Mouse (Mus musculus) pancreas, adult 10 weeks (tissue): ENCODE data around the gene Pramel7. TPM values are rescaled to one million over a fixed set of nuclear protein-coding genes. Genes with fewer than 3 reads are reported as not detected.

Experiments used
- polyA plus RNA-seq: library from polyadenylated mRNA; stranded (reverse); fragments of 350-450 nt; fragmentation: Illumina TruSeq; extraction: RNeasy Lipid Tissue Mini Kit (QIAGEN cat#74804); gene quantifications from one replicate; pipeline ENCODE4 v1.2.3, GENCODE M21; 2015; ENCODE audit warnings: low read depth, low replicate concordance; ENCODE audit not compliant: insufficient read depth

Pramel7 gene
- not detected for polyA plus RNA-seq

DNA sequence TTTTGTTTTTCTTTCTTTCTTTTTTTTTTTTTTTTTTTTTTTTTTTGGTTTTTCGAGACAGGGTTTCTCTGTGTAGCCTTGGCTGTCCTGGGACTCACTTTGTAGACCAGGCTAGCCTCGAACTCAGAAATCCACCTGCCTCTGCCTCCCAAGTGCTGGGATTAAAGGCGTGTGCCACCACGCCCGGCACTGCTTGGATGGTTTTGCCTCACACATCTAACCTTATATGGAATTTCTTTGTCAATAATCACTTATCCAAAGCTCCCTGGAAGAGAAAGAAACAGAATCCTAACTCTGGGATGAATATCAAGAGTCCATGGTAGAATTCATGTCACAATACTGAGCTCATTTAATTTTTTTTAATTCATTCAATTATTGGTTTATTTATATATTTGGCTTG, at the start of gene Pramel7:
Gene Pramel7 (minus strand): TSS at position 101 of the 400 bp plus-strand sequence.

DNA sequence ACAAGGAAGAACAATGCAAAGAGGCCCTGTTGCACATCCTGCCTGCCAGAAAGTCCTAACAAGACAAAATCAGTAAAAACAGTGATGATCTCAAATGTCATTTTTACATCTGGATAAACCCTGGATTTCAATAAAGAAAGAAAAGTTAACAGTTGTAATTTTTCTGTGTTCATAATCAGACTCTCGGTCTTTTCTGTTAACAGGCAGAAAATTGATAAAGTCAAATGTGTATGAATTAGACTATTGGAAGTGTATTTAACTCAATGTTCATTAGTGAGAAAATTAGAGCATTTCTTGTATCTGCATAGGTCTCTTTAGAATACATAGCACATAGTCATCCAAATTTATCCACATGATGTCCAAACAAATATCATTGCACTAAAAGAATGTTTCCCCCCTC, 48.5 kb upstream of the Pramel7 start, which contains the start of gene Olfr1128:
Gene Olfr1128 (minus strand): TSS at position 101 of the 400 bp plus-strand sequence.

DNA sequence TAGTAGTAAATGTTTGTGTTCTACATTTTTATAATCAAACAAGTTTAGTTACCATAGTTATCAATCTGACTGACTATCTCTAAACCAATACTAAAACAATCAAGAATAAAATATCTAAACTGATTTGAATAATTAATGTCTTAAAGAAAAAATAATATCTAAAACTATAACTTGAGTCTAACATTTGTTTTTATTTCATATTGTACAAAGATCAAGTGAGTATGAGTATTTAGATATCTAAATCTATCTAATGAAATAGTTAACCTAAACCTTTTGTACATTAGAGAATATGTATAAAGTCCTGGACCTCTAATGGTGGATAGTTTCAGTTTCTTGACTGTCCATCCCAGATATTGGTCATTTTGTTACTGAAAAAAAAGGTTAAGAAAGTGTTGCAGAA, 34.6 kb upstream of the Pramel7 start, which contains the start of gene Olfr153:
Gene Olfr153 (plus strand): TSS at position 301 of the 400 bp plus-strand sequence.

DNA sequence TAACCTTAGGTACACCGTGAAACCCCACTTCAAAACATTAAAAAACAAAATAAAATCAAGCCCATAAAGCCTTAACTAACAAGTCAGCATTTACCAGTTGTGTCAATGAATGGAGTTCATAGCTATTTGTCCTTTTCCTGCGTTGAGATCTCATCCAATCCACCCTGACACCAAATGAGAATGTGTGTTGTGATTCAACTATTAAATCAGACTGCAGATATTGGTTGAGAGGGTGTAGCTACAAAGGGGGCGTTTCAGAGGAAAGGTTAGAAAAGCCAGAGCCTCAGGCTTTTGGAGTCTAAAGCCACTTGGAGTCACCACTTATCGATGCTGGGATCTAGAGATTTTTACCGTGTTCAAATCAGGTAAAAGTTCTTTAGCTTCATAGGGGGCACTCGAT, 9.4 kb upstream of the Pramel7 start, which contains the start of gene Pramel6:
Gene Pramel6 (plus strand): TSS at position 301 of the 400 bp plus-strand sequence.

DNA sequence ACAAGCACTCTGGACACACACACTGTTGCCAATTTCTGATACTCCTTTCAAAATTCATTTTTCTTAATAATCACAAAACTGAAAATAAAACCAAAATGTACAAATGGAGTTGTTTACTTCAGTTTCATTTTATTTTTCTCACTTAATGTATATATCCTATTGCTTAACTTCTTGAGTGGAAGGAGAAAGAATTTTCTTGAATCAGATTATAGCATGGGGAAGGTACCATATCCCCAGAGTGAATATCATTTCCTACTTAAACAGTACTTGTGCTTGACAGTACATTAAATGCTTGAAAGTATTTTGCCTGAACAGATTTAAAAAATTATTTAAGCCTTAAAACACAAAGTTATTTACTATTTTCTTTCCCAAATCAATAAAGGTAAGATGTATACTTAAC, 43.2 kb downstream of the Pramel7 start, which contains the start of gene Olfr1126:
Gene Olfr1126 (plus strand): TSS at position 301 of the 400 bp plus-strand sequence.

Other genes starting within 250 kb of the Pramel7 start
- not detected for gene Olfr1115, start 249.1 kb downstream of the Pramel7 start, polyA plus RNA-seq
- gene Olfr1116, start 229.6 kb downstream of the Pramel7 start, polyA plus RNA-seq = not detected
- gene Olfr1118, start 189.5 kb downstream of the Pramel7 start, polyA plus RNA-seq = not detected
- not detected for gene Olfr1120, start 142.3 kb downstream of the Pramel7 start, polyA plus RNA-seq
- not detected for gene Olfr1121, start 127.2 kb downstream of the Pramel7 start, polyA plus RNA-seq
- not detected for gene Olfr1122, start 111.2 kb downstream of the Pramel7 start, polyA plus RNA-seq
- gene Olfr1123, start 80.5 kb downstream of the Pramel7 start, polyA plus RNA-seq = not detected
- not detected for gene Olfr1124, start 66.8 kb downstream of the Pramel7 start, polyA plus RNA-seq
- not detected for gene Olfr1126, start 43.1 kb downstream of the Pramel7 start, polyA plus RNA-seq
- not detected for gene Pramel6, start 9.5 kb upstream of the Pramel7 start, polyA plus RNA-seq
- gene Olfr153, start 34.7 kb upstream of the Pramel7 start, polyA plus RNA-seq = not detected
- not detected for gene Olfr1128, start 48.4 kb upstream of the Pramel7 start, polyA plus RNA-seq
- not detected for gene Olfr1129, start 76.8 kb upstream of the Pramel7 start, polyA plus RNA-seq
- gene Olfr1130, start 109.1 kb upstream of the Pramel7 start, polyA plus RNA-seq = not detected
- gene Olfr1131, start 130.0 kb upstream of the Pramel7 start, polyA plus RNA-seq = not detected
- not detected for gene Olfr1132, start 140.4 kb upstream of the Pramel7 start, polyA plus RNA-seq
- gene Olfr1133, start 150.3 kb upstream of the Pramel7 start, polyA plus RNA-seq = not detected
- not detected for gene Olfr1134, start 161.4 kb upstream of the Pramel7 start, polyA plus RNA-seq
- gene Olfr1135, start 176.6 kb upstream of the Pramel7 start, polyA plus RNA-seq = not detected
- not detected for gene Olfr1136, start 196.9 kb upstream of the Pramel7 start, polyA plus RNA-seq
- not detected for gene Olfr1137, start 216.1 kb upstream of the Pramel7 start, polyA plus RNA-seq
- not detected for gene Olfr1138, start 242.9 kb upstream of the Pramel7 start, polyA plus RNA-seq
- gene Olfr1140, start 246.7 kb upstream of the Pramel7 start, polyA plus RNA-seq = not detected